Mouse (Mus musculus) lung, adult 2 months (tissue): ENCODE data around the gene Ubc. TPM values are rescaled to one million over a fixed set of nuclear protein-coding genes. Genes with fewer than 3 reads are reported as not detected.
"Not testable (repeated sequence)": the region's sequence is repeated elsewhere in the genome, so short reads cannot be mapped to it uniquely, and the experiment has no call there.

Source experiments
- DNase-seq: peaks from one replicate; pipeline ENCODE4 v3.0.0; 2022
- H3K4me1 ChIP-seq: fragments of 200-500 bp; 2 replicates; pipeline ENCODE4 v1.6.1; 2011; ENCODE audit warnings: low read length; ENCODE audit not compliant: control insufficient read depth, insufficient read depth
- H3K4me3 ChIP-seq: fragments of 200-500 bp; replicated peaks from 2 replicates; pipeline ENCODE3; 2011; ENCODE audit warnings: low read depth, mild to moderate bottlenecking, control low read depth, low read length; ENCODE audit errors: extremely low read depth
- CTCF ChIP-seq: fragments of 200-500 bp; IDR thresholded peaks from 2 replicates; pipeline ENCODE4 v1.5.1; 2011; ENCODE audit warnings: mild to moderate bottlenecking, low read length, control low read depth; ENCODE audit not compliant: insufficient read depth
- POLR2A ChIP-seq: fragments of 200-500 bp; IDR thresholded peaks from 2 replicates; pipeline ENCODE4 v1.6.1; 2011; ENCODE audit warnings: low read depth, mild to moderate bottlenecking, control low read depth, low read length, borderline replicate concordance; ENCODE audit errors: extremely low read depth
- WGBS: fragments of 180-500 bp; shearing (Covaris S2); methylation state at CpG from one replicate; pipeline ENCODE4 v1.1.7; 2018; 5-methylcytosine and 5-hydroxymethylcytosine counted together
- polyA plus RNA-seq: library from polyadenylated mRNA; depleted of rRNA; stranded (reverse); fragments of >200 nt; gene quantifications from 2 replicates; pipeline ENCODE4 v1.2.3, GENCODE M21; 2012

Ubc gene
- polyA plus RNA-seq, 1 experiment: 874 TPM

DNA sequence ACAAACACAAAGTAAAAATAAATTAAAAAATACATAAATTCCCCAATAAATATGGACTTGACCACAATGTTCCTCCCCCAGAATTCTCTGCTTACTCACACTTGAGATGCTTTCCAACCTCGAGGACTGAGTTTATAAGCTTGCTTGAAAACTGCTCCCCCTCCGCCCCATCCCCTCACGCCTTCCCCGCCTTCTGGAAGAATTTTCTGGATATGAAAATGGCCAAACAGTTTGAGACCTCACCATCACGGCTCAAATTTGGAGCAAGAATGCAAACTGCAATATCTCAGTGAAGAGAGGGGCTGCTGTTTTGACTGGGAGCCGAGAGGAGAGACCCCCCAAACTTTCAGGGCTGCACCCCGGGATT lies 14.5 kb upstream of the Ubc start:
- TF ChIP-seq CTCF (no peak), POLR2A (no peak)
- peak overlapping the region; percentile 57 for H3K4me3 ChIP-seq
- H3K4me1 ChIP-seq: no peaks in the 10 kb centered on the region
- WGBS: 3% methylated on average over 7 of the region's 7 CpGs
- DNase-seq: no peak

GRCm38 (mm10) chr5:125403481-125404465 lies 13.8 kb upstream of the Ubc start:
- DNase-seq: peak; percentile 59
- TF ChIP-seq POLR2A (no peak), CTCF (no peak)
- H3K4me1 ChIP-seq: no peaks in the 10 kb centered on the region
- 28% methylated on average over 31 of the region's 31 CpGs for WGBS
- no peak overlapping the region for H3K4me3 ChIP-seq

DNA sequence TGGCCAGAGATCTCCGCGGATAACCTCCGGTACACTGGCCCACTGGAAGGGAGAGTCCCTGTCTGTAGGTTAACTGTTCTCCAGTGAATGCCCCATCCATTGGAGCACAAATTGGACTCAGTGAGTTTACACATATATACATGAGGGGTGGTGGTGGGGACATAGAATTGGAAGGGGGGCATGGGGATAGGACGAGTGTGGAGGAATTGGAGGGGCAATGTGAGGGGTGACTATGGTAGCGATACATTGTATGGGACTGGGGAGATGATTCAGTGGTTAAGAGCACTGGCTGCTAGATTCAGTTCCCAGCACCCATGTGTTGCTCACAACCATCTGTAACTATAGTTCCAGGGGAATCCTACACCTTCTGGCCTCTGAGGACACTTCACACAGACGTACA lies 13.0 kb upstream of the Ubc start:
- H3K4me3 ChIP-seq: no peak overlapping the region

DNA sequence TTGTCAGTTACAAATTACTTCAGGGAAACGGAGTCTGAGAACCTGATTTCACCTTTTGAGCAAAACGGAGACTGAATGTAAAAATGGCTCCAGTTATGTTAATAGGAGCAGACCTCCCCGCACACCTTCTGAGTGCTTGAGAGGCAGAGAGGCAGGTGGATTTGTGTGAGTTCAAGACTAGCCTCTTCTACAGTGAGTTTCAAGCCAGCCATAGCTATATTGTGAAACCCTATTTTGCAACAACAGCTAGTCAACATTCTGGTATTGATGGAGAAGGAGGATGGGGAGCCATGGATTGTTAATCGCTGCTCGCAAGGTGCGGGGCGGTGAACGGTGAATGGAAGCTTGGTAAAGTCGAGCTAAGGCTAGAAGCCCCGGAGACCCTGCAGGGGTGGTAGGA lies 12.5 kb upstream of the Ubc start:
- Histone ChIP-seq H3K4me1 (no peaks in the 10 kb centered on the region), H3K4me3 (no peak overlapping the region)
- no peak for DNase-seq
- TF ChIP-seq POLR2A (no peak), CTCF (no peak)
- 73% methylated on average over 10 of the region's 10 CpGs for WGBS

More for the DNA sequence above, 13.0 kb upstream of the Ubc start:
- no peak for DNase-seq
- TF ChIP-seq CTCF: no peak
- no peak for TF ChIP-seq POLR2A
- H3K4me1 ChIP-seq: no peaks in the 10 kb centered on the region
- 79% methylated on average over 6 of the region's 6 CpGs for WGBS

- Histone ChIP-seq H3K4me1 (no peaks in the 10 kb centered on the region), H3K4me3 (no peak overlapping the region)
- WGBS: 36% methylated on average over 7 of the region's 7 CpGs
- no peak for DNase-seq
- TF ChIP-seq POLR2A (no peak), CTCF (no peak)
These were observed 10.9 kb upstream of the Ubc start for GRCm38 (mm10) chr5:125400903-125401302.

DNA sequence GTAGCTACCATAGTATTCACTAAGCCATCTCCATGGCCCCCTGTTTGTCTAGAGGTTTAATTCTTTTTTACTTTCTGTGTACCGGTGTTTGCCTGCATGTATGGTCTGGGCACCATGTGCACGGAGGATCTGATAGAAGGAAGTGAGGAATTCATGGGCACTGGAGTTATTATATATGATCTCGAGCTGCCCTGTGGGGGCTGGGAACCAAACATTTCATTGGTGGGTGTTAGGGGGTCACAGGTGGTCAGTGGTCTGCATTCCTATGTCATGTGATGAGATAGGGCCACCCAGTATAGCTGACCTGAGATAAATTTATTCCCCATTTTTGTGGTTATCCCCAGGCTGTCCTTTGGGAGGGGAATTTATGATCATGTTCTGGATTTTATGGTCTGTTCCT lies 5.0 kb upstream of the Ubc start:
- H3K4me3 ChIP-seq: no peak overlapping the region
- no peak for DNase-seq
- TF ChIP-seq CTCF (no peak), POLR2A (no peak)
- H3K4me1 ChIP-seq: peaks cover 9% of the 10 kb centered on the region
- WGBS: 70% methylated on average over 3 of the region's 3 CpGs

DNA sequence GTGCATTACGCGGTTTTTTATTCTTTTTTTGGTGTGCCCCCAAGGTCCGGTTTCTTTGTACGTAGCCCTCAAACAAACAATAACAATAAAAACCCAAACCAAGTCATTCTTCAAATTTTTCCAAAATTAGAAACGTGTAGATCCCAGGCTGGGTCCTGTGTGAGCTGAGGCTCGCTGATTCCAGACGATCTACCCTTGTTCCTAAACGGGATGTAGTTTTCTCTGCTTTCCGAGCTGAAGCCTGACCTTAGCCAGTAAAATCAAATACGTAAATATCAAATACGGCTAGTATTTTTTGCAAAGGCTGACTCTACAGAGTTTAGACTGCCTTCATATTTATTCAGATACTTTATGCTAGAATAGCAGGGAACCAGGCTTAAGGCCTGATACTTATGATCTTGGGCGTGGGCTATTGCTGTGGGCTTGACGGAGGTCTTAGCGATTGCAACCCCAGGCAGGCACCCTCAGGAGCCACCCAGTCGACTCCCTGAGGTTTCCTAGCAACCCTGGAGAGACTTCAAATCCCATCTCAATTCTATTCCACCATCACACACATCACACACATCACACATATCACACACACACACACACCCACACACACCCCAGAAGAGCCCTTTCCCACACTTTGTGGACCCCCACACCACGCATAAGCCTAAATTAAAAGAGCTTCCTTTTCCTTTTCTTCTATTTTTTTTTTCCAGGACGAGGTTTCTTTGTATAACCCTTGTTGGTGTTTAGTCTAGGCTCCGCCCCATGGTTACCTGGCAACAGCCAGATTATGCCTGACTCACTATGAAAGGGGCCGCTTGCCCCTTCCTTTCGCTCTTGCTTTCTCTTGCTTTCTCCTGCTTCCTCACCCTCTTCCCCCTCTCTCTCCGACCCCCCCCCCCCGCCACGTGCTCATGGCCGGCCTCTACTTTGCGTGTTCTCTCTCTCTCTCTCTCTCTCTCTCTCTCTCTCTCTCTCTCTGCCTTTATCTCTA lies 3.9 kb upstream of the Ubc start:
- peaks cover 9% of the 10 kb centered on the region for H3K4me1 ChIP-seq
- 3% methylated on average over 23 of the region's 25 CpGs for WGBS
- DNase-seq: peak; percentile 75
- peak overlapping the region; percentile 66 for H3K4me3 ChIP-seq
- TF ChIP-seq CTCF: no peak
- TF ChIP-seq POLR2A: 0 out of 2 replicates have a peak, but pooled peaks have one; percentile 12

DNA sequence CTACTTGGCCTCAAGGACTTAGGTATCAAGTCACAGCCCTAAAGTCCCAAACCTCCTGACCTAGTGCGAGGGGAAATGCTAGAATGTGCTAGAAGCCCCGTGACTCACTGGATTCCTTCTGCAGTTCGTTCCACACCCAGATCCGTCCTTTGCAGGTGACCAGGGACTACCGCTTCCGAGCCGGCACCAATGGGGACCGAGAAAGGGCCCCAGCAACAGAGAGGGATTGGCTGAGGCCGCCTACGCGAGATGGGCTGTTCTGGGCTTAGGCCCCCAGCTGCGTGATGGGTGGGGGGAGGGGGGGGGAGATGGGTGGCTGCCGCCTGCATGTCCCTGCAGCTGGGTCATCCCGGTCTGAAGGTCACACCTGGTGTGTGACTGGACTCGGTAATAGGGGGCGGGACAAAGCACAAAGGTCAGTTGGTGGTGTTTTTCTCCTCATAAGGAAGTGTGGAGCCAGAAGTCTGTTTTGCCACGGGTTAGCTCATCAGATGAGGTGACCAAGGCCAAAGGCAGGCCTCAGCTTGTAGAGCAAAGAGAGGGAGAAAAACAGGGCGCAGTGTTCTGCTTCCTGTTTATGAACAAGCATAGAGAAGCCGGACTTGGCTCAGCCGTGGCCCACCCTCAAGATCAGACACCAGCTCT lies 3.1 kb upstream of the Ubc start:
- DNase-seq: peak; percentile 97
- H3K4me1 ChIP-seq: peaks cover 9% of the 10 kb centered on the region
- TF ChIP-seq CTCF: no peak
- peak; percentile 80 for TF ChIP-seq POLR2A
- under 1% methylated on average over 20 of the region's 20 CpGs for WGBS
- H3K4me3 ChIP-seq: peak overlapping the region; percentile 66

DNA sequence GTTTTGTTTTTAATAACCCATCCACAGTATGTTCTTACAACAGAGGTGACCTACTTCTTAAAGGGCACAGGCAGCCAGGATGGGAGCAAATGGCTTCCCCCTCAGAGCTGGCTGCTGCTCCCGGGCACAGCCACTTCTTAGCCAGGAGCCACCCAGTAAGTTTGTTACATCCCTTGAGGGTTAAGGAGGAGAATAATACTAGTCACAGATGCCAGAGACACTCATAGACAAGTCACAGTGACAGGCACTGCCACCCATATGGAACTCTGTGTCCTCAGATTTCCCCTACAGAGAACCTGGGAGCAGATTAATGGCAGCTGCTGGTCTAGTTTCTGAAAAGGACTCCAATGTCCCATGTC lies 2.6 kb upstream of the Ubc start:
- H3K4me1 ChIP-seq: peaks cover 9% of the 10 kb centered on the region
- 17% methylated on average over 1 of the region's 1 CpGs for WGBS
- DNase-seq: no peak
- peak overlapping the region; percentile 37 for H3K4me3 ChIP-seq
- no peak for TF ChIP-seq CTCF
- no peak for TF ChIP-seq POLR2A

- DNase-seq: peak; percentile 26
- not testable (repeated sequence) for H3K4me1 ChIP-seq, H3K4me3 ChIP-seq
- 83% methylated on average over 4 of the region's 4 CpGs for WGBS
These were observed 2.2 kb upstream of the Ubc start for GRCm38 (mm10) chr5:125392176-125392575.
